In genomic region chr11:51261680-51262219, GRCm38 (mm10) we compare ENCODE assay signal across 7 mouse cellular contexts. TPM values are rescaled to one million over a fixed set of nuclear protein-coding genes. Genes with fewer than 3 reads are reported as not detected.
DNase-seq lines count a peak whose midpoint lies in the region; ATAC-seq and TF ChIP-seq lines count a peak whose summit lies in the region.

TSS of gene Clk4 (plus strand) at chr11:51261730.

- peak within 1 kb of the TSS; percentile 79 for H3K4me2 ChIP-seq in forebrain, embryonic 12.5 days
- peak within 1 kb of the TSS; percentile 91 for H3K4me2 ChIP-seq in liver, embryonic 12.5 days
- peak within 1 kb of the TSS; percentile 60 for H3K4me2 ChIP-seq in stomach, postnatal 0 days (replicated peaks; ENCODE audit: low read depth)

- no peaks in the 10 kb centered on the region for H3K9me3 ChIP-seq in E14TG2a.4 (ENCODE audit: low read length)
- no peaks in the 10 kb centered on the region for H3K9me3 ChIP-seq in MEL (replicated peaks; ENCODE audit: insufficient read depth, low read length)
- no peaks in the 10 kb centered on the region for H3K9me3 ChIP-seq in forebrain, embryonic 12.5 days
- H3K9me3 ChIP-seq in hindbrain, embryonic 10.5 days = no peaks in the 10 kb centered on the region
- no peaks in the 10 kb centered on the region for H3K9me3 ChIP-seq in liver, embryonic 12.5 days (replicated peaks)
- no peaks in the 10 kb centered on the region for H3K9me3 ChIP-seq in stomach, postnatal 0 days (ENCODE audit: control insufficient read depth, low read length)

- TF ChIP-seq EP300 in MEL (IDR thresholded peaks at IDR 0.05; ENCODE audit: low read depth in 1 of 2, low read length in 2 of 2) = peak; percentile 66 to 67; a peak in 3 of 4 replicates
- no peak for TF ChIP-seq EP300 in stomach, postnatal 0 days (optimal IDR thresholded peaks at IDR 0.05)

- TF ChIP-seq POLR2A in MEL (IDR thresholded peaks at IDR 0.05; ENCODE audit: control insufficient read depth in 1 of 2, insufficient read depth in 1 of 2, low read depth in 1 of 2, low read length in 2 of 2, poor library complexity in 1 of 2) = no peak

- TF ChIP-seq CTCF in E14TG2a.4 (conservative IDR thresholded peaks at IDR 0.05; ENCODE audit: low read length) (no peak), MEL (IDR thresholded peaks at IDR 0.05 in 2 of 3, conservative IDR thresholded peaks at IDR 0.05 in 1 of 3; ENCODE audit: control insufficient read depth in 1 of 3, insufficient read depth in 1 of 3, low read depth in 2 of 3, low read length in 3 of 3, poor library complexity in 1 of 3, severe bottlenecking in 1 of 3) (no peak)
- no peak for TF ChIP-seq CTCF in stomach, postnatal 0 days (IDR thresholded peaks at IDR 0.05; ENCODE audit: low read depth)

- H3K27me3 ChIP-seq in E14TG2a.4 (ENCODE audit: insufficient read depth, low read length) (peaks cover 15% of the 10 kb centered on the region), MEL (ENCODE audit: control insufficient read depth in 1 of 2, insufficient read depth in 2 of 2, low read length in 2 of 2) (0 out of 4 replicates have a peak, but pooled peaks cover 0 to under 1% of the 10 kb centered on the region in 2 experiments)
- H3K27me3 ChIP-seq in forebrain, embryonic 12.5 days = no peaks in the 10 kb centered on the region
- H3K27me3 ChIP-seq in hindbrain, embryonic 10.5 days (ENCODE audit: insufficient read depth, poor library complexity, severe bottlenecking) = no peaks in the 10 kb centered on the region
- no peaks in the 10 kb centered on the region for H3K27me3 ChIP-seq in liver, embryonic 12.5 days (replicated peaks)
- no peaks in the 10 kb centered on the region for H3K27me3 ChIP-seq in stomach, postnatal 0 days (ENCODE audit: control insufficient read depth, insufficient read depth, low read length)

- H3K4me3 ChIP-seq in E14TG2a.4 (replicated peaks; ENCODE audit: low read length) (peak within 1 kb of the TSS; percentile 91), MEL (ENCODE audit: control insufficient read depth in 1 of 2, insufficient read depth in 1 of 2, low read depth in 2 of 2, low read length in 2 of 2) (peak within 1 kb of the TSS; percentile 47 to 54)
- peak within 1 kb of the TSS; percentile 79 for H3K4me3 ChIP-seq in forebrain, embryonic 12.5 days (replicated peaks)
- peak within 1 kb of the TSS; percentile 93 for H3K4me3 ChIP-seq in hindbrain, embryonic 10.5 days
- H3K4me3 ChIP-seq in liver, embryonic 12.5 days = peak within 1 kb of the TSS; percentile 87
- peak within 1 kb of the TSS; percentile 93 for H3K4me3 ChIP-seq in stomach, postnatal 0 days (ENCODE audit: low read depth, low read length)

- H3K4me1 ChIP-seq in E14TG2a.4 (replicated peaks; ENCODE audit: low read depth, low read length) (peaks cover 36% of the 10 kb centered on the region), MEL (ENCODE audit: control insufficient read depth in 1 of 2, insufficient read depth in 2 of 2, low read length in 2 of 2) (peaks cover 8 to 16% of the 10 kb centered on the region in 2 experiments)
- H3K4me1 ChIP-seq in forebrain, embryonic 12.5 days = peaks cover 27% of the 10 kb centered on the region
- H3K4me1 ChIP-seq in hindbrain, embryonic 10.5 days (replicated peaks) = peaks cover 32% of the 10 kb centered on the region
- peaks cover 36% of the 10 kb centered on the region for H3K4me1 ChIP-seq in liver, embryonic 12.5 days
- peaks cover 5% of the 10 kb centered on the region for H3K4me1 ChIP-seq in stomach, postnatal 0 days (replicated peaks; ENCODE audit: control insufficient read depth, insufficient read depth)

- H3K27ac ChIP-seq in MEL (ENCODE audit: control insufficient read depth, low read depth, low read length) = peak within 1 kb of the TSS; percentile 30
- peak within 1 kb of the TSS; percentile 93 for H3K27ac ChIP-seq in forebrain, embryonic 12.5 days
- H3K27ac ChIP-seq in hindbrain, embryonic 10.5 days = peak within 1 kb of the TSS; percentile 99
- peak within 1 kb of the TSS; percentile 95 for H3K27ac ChIP-seq in liver, embryonic 12.5 days
- peak within 1 kb of the TSS; percentile 98 for H3K27ac ChIP-seq in stomach, postnatal 0 days (replicated peaks)

- WGBS in forebrain, embryonic 12.5 days = 77% methylated on average over 3 of the region's 3 CpGs
- WGBS in hindbrain, embryonic 10.5 days = 81% methylated on average over 3 of the region's 3 CpGs
- WGBS in liver, embryonic 12.5 days (ENCODE audit: insufficient replicate concordance) = 59% methylated on average over 3 of the region's 3 CpGs
- 82% methylated on average over 3 of the region's 3 CpGs for WGBS in stomach, postnatal 0 days

- peak; percentile 55 for DNase-seq in MEL (ENCODE audit: low read depth, low spot score)
- no peak for DNase-seq in hindbrain, embryonic 10.5 days (ENCODE audit: low spot score)
- DNase-seq in stomach, postnatal 0 days (ENCODE audit: low spot score) = no peak
- DNase-seq in kidney, adult 9 months = no peak

- ATAC-seq in forebrain, embryonic 12.5 days (ENCODE audit: low FRiP score) = no peak
- no peak for ATAC-seq in liver, embryonic 12.5 days
- no peak for ATAC-seq in stomach, postnatal 0 days (ENCODE audit: low FRiP score, low TSS enrichment)

- H3K79me2 ChIP-seq in MEL (ENCODE audit: control insufficient read depth, insufficient read depth, low read length, poor library complexity) = peaks cover 35% of the 10 kb centered on the region

- H3K36me3 ChIP-seq in E14TG2a.4 (ENCODE audit: insufficient read depth, low read length) = peaks cover 15% of the 10 kb centered on the region
- peaks cover 0 to 30% of the 10 kb centered on the region in 2 experiments for H3K36me3 ChIP-seq in MEL (ENCODE audit: control insufficient read depth in 1 of 2, insufficient read depth in 2 of 2, low read length in 2 of 2)
- H3K36me3 ChIP-seq in forebrain, embryonic 12.5 days (replicated peaks) = 0 out of 2 replicates have a peak, but pooled peaks cover under 1% of the 10 kb centered on the region
- peaks cover 3% of the 10 kb centered on the region; the same call in 1 of the 2 replicates for H3K36me3 ChIP-seq in hindbrain, embryonic 10.5 days
- peaks cover 5% of the 10 kb centered on the region for H3K36me3 ChIP-seq in liver, embryonic 12.5 days
- no peaks in the 10 kb centered on the region; the same call in 1 of the 2 replicates for H3K36me3 ChIP-seq in stomach, postnatal 0 days (ENCODE audit: control insufficient read depth, insufficient read depth, low read length)

- no peak for TF ChIP-seq RAD21 in MEL (IDR thresholded peaks at IDR 0.05; ENCODE audit: low read depth, low read length)

- peak within 1 kb of the TSS; percentile 61 for H3K9ac ChIP-seq in MEL (ENCODE audit: control insufficient read depth, low read depth, low read length, poor library complexity, severe bottlenecking)
- peak within 1 kb of the TSS; percentile 67 for H3K9ac ChIP-seq in forebrain, embryonic 12.5 days
- H3K9ac ChIP-seq in liver, embryonic 12.5 days = peak within 1 kb of the TSS; percentile 77
- peak within 1 kb of the TSS; percentile 52 for H3K9ac ChIP-seq in stomach, postnatal 0 days (ENCODE audit: low read length)

TF ChIP-seq in MEL, 35 proteins besides CTCF, POLR2A, EP300 and RAD21:
- TF ChIP-seq BHLHE40 (IDR thresholded peaks at IDR 0.05; ENCODE audit: borderline replicate concordance, low read depth, low read length) (no peak), GATA1 (IDR thresholded peaks at IDR 0.05; ENCODE audit: low read depth, low read length) (peak; percentile 86), TAL1 (IDR thresholded peaks at IDR 0.05; ENCODE audit: low read length) (peak; percentile 21; the same call in 1 of the 2 replicates), ZC3H11A (IDR thresholded peaks at IDR 0.05; ENCODE audit: low read depth, low read length) (no peak), RCOR1 (IDR thresholded peaks at IDR 0.05; ENCODE audit: low read depth, low read length) (peak; percentile 94), TCF12 (IDR thresholded peaks at IDR 0.05; ENCODE audit: low read depth, low read length) (peak; percentile 75), SIN3A (IDR thresholded peaks at IDR 0.05; ENCODE audit: low read length) (0 out of 2 replicates have a peak, but pooled peaks have one; percentile 18), ETS1 (IDR thresholded peaks at IDR 0.05; ENCODE audit: low read depth, low read length) (peak; percentile 41; the same call in 1 of the 2 replicates)
TF ChIP-seq in MEL: peak in this region for 6.

RNA-seq across cellular contexts. Expression of gene Clk4, which starts in this region (rescaled TPM):
- 47.1 and 61.0 TPM in 2 replicates for total RNA-seq in MEL (2012; rRNA removed)
- polyA plus RNA-seq in MEL (2012; ENCODE audit: insufficient read depth in 1 of 2, insufficient read length in 2 of 2, low read depth in 1 of 2, low replicate concordance in 2 of 2, missing spikeins in 1 of 2) = 100 to 1,000 TPM in 1 of 2 experiments, 10 to 100 TPM in 1; 47.9 to 244 TPM
- polyA plus RNA-seq in forebrain, embryonic 12.5 days (2016; fragmentation: Nextera tagmentation; extraction: Ambion mirVana) = 141 and 153 TPM in 2 replicates
- polyA plus RNA-seq in hindbrain, embryonic 10.5 days (2016; fragmentation: Nextera tagmentation; extraction: Ambion mirVana) = 95.3 and 102 TPM in 2 replicates
- polyA plus RNA-seq in liver, embryonic 12.5 days (2016; fragmentation: Nextera tagmentation; extraction: Ambion mirVana) = 62.8 and 69.3 TPM in 2 replicates
- polyA plus RNA-seq in stomach, postnatal 0 days (2015; fragmentation: Nextera tagmentation; extraction: Ambion mirVana) = 47.7 and 48.7 TPM in 2 replicates

Comparison
In these comparisons a context has a peak if more than half of its experiments do, and no peak if none do; other contexts are left out.
1. H3K27ac ChIP-seq: peak in every context shown above with its lines; median percentile 99 in hindbrain, embryonic 10.5 days; 98 in stomach, postnatal 0 days; 95 in liver, embryonic 12.5 days; 93 in forebrain, embryonic 12.5 days; 30 in MEL.